Mouse (Mus musculus): ENCODE measurements around the gene Hcst. TPM values are rescaled to one million over a fixed set of nuclear protein-coding genes. Genes with fewer than 3 reads are reported as not detected.

The Hcst gene
- total RNA-seq, 1 experiment = not detected

- in situ Hi-C loops (cut with MboI; ENCODE audit: low sequenced_read_pairs in 2 of 2, unreplicated experiment in 2 of 2) = no loop called here
- H3K4me3 ChIP-seq (ENCODE audit: insufficient read depth in 1 of 2, low read depth in 1 of 2, low read length in 2 of 2, poor library complexity in 1 of 2, severe bottlenecking in 1 of 2) = peak overlapping the region; percentile 41 to 67
- DNase-seq (ENCODE audit: low read depth, low spot score) = no peak
- no peak for TF ChIP-seq CHD2 (IDR thresholded peaks at IDR 0.05; ENCODE audit: low read depth, low read length)
- TF ChIP-seq MAFK (IDR thresholded peaks at IDR 0.05; ENCODE audit: insufficient read depth, low read depth, low read length) = no peak
- TF ChIP-seq HCFC1 (IDR thresholded peaks at IDR 0.05; ENCODE audit: borderline replicate concordance, insufficient read depth, low read length) = no peak
- TF ChIP-seq ZC3H11A (IDR thresholded peaks at IDR 0.05; ENCODE audit: borderline replicate concordance, low read depth, low read length) = no peak
- no peak for TF ChIP-seq ZNF384 (IDR thresholded peaks at IDR 0.05; ENCODE audit: low read depth, low read length)
- peaks cover 29% of the 10 kb centered on the region for H3K36me3 ChIP-seq (ENCODE audit: control insufficient read depth, insufficient read depth, low read length, poor library complexity, severe bottlenecking)
- peak overlapping the region; percentile 68; the same call in 1 of the 2 replicates for H3K27ac ChIP-seq (ENCODE audit: insufficient read depth, low read depth, low read length, poor library complexity, severe bottlenecking)
- no peaks in the 10 kb centered on the region for H3K9me3 ChIP-seq (ENCODE audit: control insufficient read depth, insufficient read depth, low read depth, low read length)
- H3K9ac ChIP-seq (ENCODE audit: insufficient read depth, low read depth, low read length, poor library complexity, severe bottlenecking) = peak overlapping the region; percentile 78
- H3K4me1 ChIP-seq (ENCODE audit: control insufficient read depth in 2 of 2, insufficient read depth in 2 of 2, low read length in 2 of 2, poor library complexity in 1 of 2) = peaks cover 0 to 14% of the 10 kb centered on the region in 2 experiments; a peak in 2 of 4 replicates
Observed at GRCm38 (mm10) chr7:30439734-30440133, 20.1 kb upstream of the Hcst start.

GRCm38 (mm10) chr7:30436879-30437278, 17.2 kb upstream of the Hcst start:
- no peaks in the 10 kb centered on the region for H3K9me3 ChIP-seq (ENCODE audit: control insufficient read depth, insufficient read depth, low read depth, low read length)
- peak overlapping the region; percentile 75 to 87 for H3K4me3 ChIP-seq (ENCODE audit: insufficient read depth in 1 of 2, low read depth in 1 of 2, low read length in 2 of 2, poor library complexity in 1 of 2, severe bottlenecking in 1 of 2)
- peak overlapping the region; percentile 76 for H3K27ac ChIP-seq (ENCODE audit: insufficient read depth, low read depth, low read length, poor library complexity, severe bottlenecking)
- no peak for TF ChIP-seq CHD2 (IDR thresholded peaks at IDR 0.05; ENCODE audit: low read depth, low read length)
- TF ChIP-seq HCFC1 (IDR thresholded peaks at IDR 0.05; ENCODE audit: borderline replicate concordance, insufficient read depth, low read length) = no peak
- TF ChIP-seq MAFK (IDR thresholded peaks at IDR 0.05; ENCODE audit: insufficient read depth, low read depth, low read length) = no peak
- no peak for TF ChIP-seq ZNF384 (IDR thresholded peaks at IDR 0.05; ENCODE audit: low read depth, low read length)
- no peak for TF ChIP-seq ZC3H11A (IDR thresholded peaks at IDR 0.05; ENCODE audit: borderline replicate concordance, low read depth, low read length)
- in situ Hi-C loops (cut with MboI; ENCODE audit: low sequenced_read_pairs in 2 of 2, unreplicated experiment in 2 of 2) = no loop called here
- H3K4me1 ChIP-seq (ENCODE audit: control insufficient read depth in 2 of 2, insufficient read depth in 2 of 2, low read length in 2 of 2, poor library complexity in 1 of 2) = peaks cover 1 to 13% of the 10 kb centered on the region in 2 experiments; a peak in 3 of 4 replicates
- H3K36me3 ChIP-seq (ENCODE audit: control insufficient read depth, insufficient read depth, low read length, poor library complexity, severe bottlenecking) = peaks cover 17% of the 10 kb centered on the region
- peak overlapping the region; percentile 82 for H3K9ac ChIP-seq (ENCODE audit: insufficient read depth, low read depth, low read length, poor library complexity, severe bottlenecking)
- peak; percentile 92 for DNase-seq (ENCODE audit: low read depth, low spot score)

- Histone ChIP-seq H3K36me3 (ENCODE audit: control insufficient read depth, insufficient read depth, low read length, poor library complexity, severe bottlenecking) (peaks cover 10% of the 10 kb centered on the region), H3K4me3 (ENCODE audit: insufficient read depth in 1 of 2, low read depth in 1 of 2, low read length in 2 of 2, poor library complexity in 1 of 2, severe bottlenecking in 1 of 2) (peak overlapping the region; percentile 75 to 87; a peak in 3 of 4 replicates), H3K9ac (ENCODE audit: insufficient read depth, low read depth, low read length, poor library complexity, severe bottlenecking) (no peak overlapping the region; the same call in 1 of the 2 replicates), H3K9me3 (ENCODE audit: control insufficient read depth, insufficient read depth, low read depth, low read length) (no peaks in the 10 kb centered on the region), H3K4me1 (ENCODE audit: control insufficient read depth in 2 of 2, insufficient read depth in 2 of 2, low read length in 2 of 2, poor library complexity in 1 of 2) (peaks cover 1 to 10% of the 10 kb centered on the region in 2 experiments; a peak in 3 of 4 replicates), H3K27ac (ENCODE audit: insufficient read depth, low read depth, low read length, poor library complexity, severe bottlenecking) (peak overlapping the region; percentile 84; the same call in 1 of the 2 replicates)
- in situ Hi-C loops (cut with MboI; ENCODE audit: low sequenced_read_pairs in 2 of 2, unreplicated experiment in 2 of 2) = no loop called here
- no peak for DNase-seq (ENCODE audit: low read depth, low spot score)
- TF ChIP-seq HCFC1 (IDR thresholded peaks at IDR 0.05; ENCODE audit: borderline replicate concordance, insufficient read depth, low read length) = no peak
- TF ChIP-seq ZC3H11A (IDR thresholded peaks at IDR 0.05; ENCODE audit: borderline replicate concordance, low read depth, low read length) = no peak
- TF ChIP-seq CHD2 (IDR thresholded peaks at IDR 0.05; ENCODE audit: low read depth, low read length) = no peak
- no peak for TF ChIP-seq MAFK (IDR thresholded peaks at IDR 0.05; ENCODE audit: insufficient read depth, low read depth, low read length)
- TF ChIP-seq ZNF384 (IDR thresholded peaks at IDR 0.05; ENCODE audit: low read depth, low read length) = no peak
Observed at GRCm38 (mm10) chr7:30435156-30435555, 15.5 kb upstream of the Hcst start.

GRCm38 (mm10) chr7:30434701-30435100, 15.0 kb upstream of the Hcst start:
- Histone ChIP-seq H3K9ac (ENCODE audit: insufficient read depth, low read depth, low read length, poor library complexity, severe bottlenecking) (peak overlapping the region; percentile 10; the same call in 1 of the 2 replicates), H3K4me3 (ENCODE audit: insufficient read depth in 1 of 2, low read depth in 1 of 2, low read length in 2 of 2, poor library complexity in 1 of 2, severe bottlenecking in 1 of 2) (peak overlapping the region in 1 of 2 experiments; percentile 4; a peak in 1 of 4 replicates), H3K27ac (ENCODE audit: insufficient read depth, low read depth, low read length, poor library complexity, severe bottlenecking) (peak overlapping the region; percentile 84), H3K36me3 (ENCODE audit: control insufficient read depth, insufficient read depth, low read length, poor library complexity, severe bottlenecking) (peaks cover 10% of the 10 kb centered on the region), H3K4me1 (ENCODE audit: control insufficient read depth in 2 of 2, insufficient read depth in 2 of 2, low read length in 2 of 2, poor library complexity in 1 of 2) (peaks cover 1 to 11% of the 10 kb centered on the region in 2 experiments; a peak in 3 of 4 replicates), H3K9me3 (ENCODE audit: control insufficient read depth, insufficient read depth, low read depth, low read length) (no peaks in the 10 kb centered on the region)
- in situ Hi-C loops (cut with MboI; ENCODE audit: low sequenced_read_pairs in 2 of 2, unreplicated experiment in 2 of 2) = no loop called here
- DNase-seq (ENCODE audit: low read depth, low spot score) = no peak
- TF ChIP-seq MAFK (IDR thresholded peaks at IDR 0.05; ENCODE audit: insufficient read depth, low read depth, low read length) (no peak), ZC3H11A (IDR thresholded peaks at IDR 0.05; ENCODE audit: borderline replicate concordance, low read depth, low read length) (no peak), HCFC1 (IDR thresholded peaks at IDR 0.05; ENCODE audit: borderline replicate concordance, insufficient read depth, low read length) (no peak), ZNF384 (IDR thresholded peaks at IDR 0.05; ENCODE audit: low read depth, low read length) (no peak), CHD2 (IDR thresholded peaks at IDR 0.05; ENCODE audit: low read depth, low read length) (no peak)

Data from ES-E14 (cell line).